Mouse (Mus musculus) lung, embryonic 15.5 days (tissue): Measurements from ENCODE around the gene Fitm2. TPM values are rescaled to one million over a fixed set of nuclear protein-coding genes. Genes with fewer than 3 reads are reported as not detected.
A peak's percentile ranks its signal among the peaks of the same experiment; 100 is the strongest.
"Not testable (repeated sequence)": the region's sequence is repeated elsewhere in the genome, so short reads cannot be mapped to it uniquely, and the experiment has no call there.

Experiments
- ATAC-seq: fragments of 200-750 bp; cut with Nextera tagmentation; 2 replicates; pipeline ENCODE4 v1.8.0; 2017; ENCODE audit warnings: moderate number of reproducible peaks, borderline replicate concordance; ENCODE audit not compliant: low FRiP score, low TSS enrichment; ENCODE audit errors: extremely low read depth
- H3K27ac ChIP-seq: fragments of 300-500 bp; sonication (generic); 2 replicates; pipeline ENCODE4 v1.5.1; 2015; ENCODE audit warnings: moderate library complexity, mild to moderate bottlenecking, inconsistent platforms
- H3K27me3 ChIP-seq: fragments of 300-500 bp; sonication (generic); 2 replicates; pipeline ENCODE4 v1.6.1; 2015; ENCODE audit warnings: inconsistent platforms
- H3K36me3 ChIP-seq: fragments of 300-500 bp; sonication (generic); 2 replicates; pipeline ENCODE4 v1.6.1; 2015; ENCODE audit warnings: inconsistent platforms
- H3K4me1 ChIP-seq: fragments of 300-500 bp; sonication (generic); 2 replicates; pipeline ENCODE4 v1.6.1; 2015; ENCODE audit warnings: inconsistent platforms
- H3K4me2 ChIP-seq: fragments of 300-500 bp; sonication (generic); 2 replicates; pipeline ENCODE4 v1.6.1; 2015; ENCODE audit warnings: inconsistent platforms, mild to moderate bottlenecking, moderate library complexity
- H3K4me3 ChIP-seq: fragments of 300-500 bp; sonication (generic); 2 replicates; pipeline ENCODE4 v1.5.1; 2015; ENCODE audit warnings: mild to moderate bottlenecking, inconsistent platforms
- H3K9ac ChIP-seq: fragments of 300-500 bp; sonication (generic); 2 replicates; pipeline ENCODE4 v1.6.1; 2015; ENCODE audit warnings: inconsistent platforms
- H3K9me3 ChIP-seq: fragments of 300-500 bp; sonication (generic); 2 replicates; pipeline ENCODE4 v1.6.1; 2016; ENCODE audit warnings: inconsistent platforms
- WGBS: fragments of 180-500 bp; shearing (Covaris S2); methylation state at CpG from one replicate; pipeline ENCODE4 v1.1.7; 2015; 5-methylcytosine and 5-hydroxymethylcytosine counted together
- polyA plus RNA-seq: library from polyadenylated mRNA; unstranded; fragments of >200 nt; fragmentation: Nextera tagmentation; extraction: Ambion mirVana; gene quantifications from 2 replicates; pipeline ENCODE4 v1.2.1, GENCODE M21; 2015

Gene Fitm2
- polyA plus RNA-seq, 1 experiment from 2014 or later, result 10.1 TPM

- Histone ChIP-seq H3K4me1 (no peaks in the 10 kb centered on the region), H3K9ac (no peak overlapping the region), H3K36me3 (no peaks in the 10 kb centered on the region; the same call in 1 of the 2 replicates), H3K27me3 (peaks cover 6% of the 10 kb centered on the region; the same call in 1 of the 2 replicates), H3K4me3 (no peak overlapping the region), H3K27ac (no peak overlapping the region), H3K9me3 (no peaks in the 10 kb centered on the region), H3K4me2 (no peak overlapping the region)
- 70% methylated on average over 11 of the region's 11 CpGs for WGBS
- no peak for ATAC-seq
Observed at GRCm38 (mm10) chr2:163462801-163463200, 9.6 kb downstream of the Fitm2 start.

- Histone ChIP-seq H3K4me2 (no peak overlapping the region), H3K4me3 (no peak overlapping the region), H3K27me3 (peaks cover 6% of the 10 kb centered on the region; the same call in 1 of the 2 replicates), H3K4me1 (no peaks in the 10 kb centered on the region), H3K9ac (no peak overlapping the region), H3K36me3 (no peaks in the 10 kb centered on the region), H3K27ac (no peak overlapping the region), H3K9me3 (no peaks in the 10 kb centered on the region)
- ATAC-seq, result no peak
- 78% methylated on average over 5 of the region's 5 CpGs for WGBS
Observed at GRCm38 (mm10) chr2:163462386-163462785, 10.0 kb downstream of the Fitm2 start.

- H3K9me3 ChIP-seq, H3K27me3 ChIP-seq, H3K9ac ChIP-seq, H3K4me2 ChIP-seq, H3K4me1 ChIP-seq, H3K4me3 ChIP-seq, ATAC-seq, H3K36me3 ChIP-seq, H3K27ac ChIP-seq: not testable (repeated sequence)
- WGBS, result 94% methylated on average over 9 of the region's 9 CpGs
Observed at GRCm38 (mm10) chr2:163461307-163461706, 11.1 kb downstream of the Fitm2 start.

- no peak for ATAC-seq
Observed at GRCm38 (mm10) chr2:163460622-163461021, 11.8 kb downstream of the Fitm2 start.

GRCm38 (mm10) chr2:163459380-163459779, 13.0 kb downstream of the Fitm2 start:
- no peaks in the 10 kb centered on the region for H3K36me3 ChIP-seq
- no peak overlapping the region for H3K27ac ChIP-seq
- H3K4me3 ChIP-seq, result no peak overlapping the region
- H3K9me3 ChIP-seq, result no peaks in the 10 kb centered on the region
- H3K27me3 ChIP-seq, result peaks cover 6% of the 10 kb centered on the region; the same call in 1 of the 2 replicates
- no peak overlapping the region for H3K4me2 ChIP-seq
- no peaks in the 10 kb centered on the region for H3K4me1 ChIP-seq
- ATAC-seq, result no peak
- 40% methylated on average over 10 of the region's 10 CpGs for WGBS
- no peak overlapping the region for H3K9ac ChIP-seq

More at GRCm38 (mm10) chr2:163460622-163461021, 11.8 kb downstream of the Fitm2 start:
- Histone ChIP-seq H3K4me1 (no peaks in the 10 kb centered on the region), H3K4me2 (no peak overlapping the region), H3K9me3 (no peaks in the 10 kb centered on the region), H3K27me3 (peaks cover 6% of the 10 kb centered on the region; the same call in 1 of the 2 replicates), H3K27ac (no peak overlapping the region), H3K9ac (no peak overlapping the region), H3K4me3 (no peak overlapping the region), H3K36me3 (no peaks in the 10 kb centered on the region)
- 77% methylated on average over 8 of the region's 8 CpGs for WGBS

- Histone ChIP-seq H3K4me1 (no peaks in the 10 kb centered on the region), H3K27ac (no peak overlapping the region), H3K27me3 (peaks cover 6% of the 10 kb centered on the region; the same call in 1 of the 2 replicates), H3K36me3 (no peaks in the 10 kb centered on the region), H3K4me2 (no peak overlapping the region), H3K4me3 (no peak overlapping the region), H3K9ac (no peak overlapping the region), H3K9me3 (no peaks in the 10 kb centered on the region)
- ATAC-seq, result 0 out of 2 replicates have a peak, but pooled peaks have one; percentile 35
- WGBS, result 35% methylated on average over 27 of the region's 27 CpGs
Observed at GRCm38 (mm10) chr2:163458539-163459265, 13.7 kb downstream of the Fitm2 start.

GRCm38 (mm10) chr2:163453378-163453777, 19.1 kb downstream of the Fitm2 start:
- Histone ChIP-seq H3K4me3 (no peak overlapping the region), H3K4me2 (no peak overlapping the region), H3K36me3 (no peaks in the 10 kb centered on the region), H3K9ac (no peak overlapping the region), H3K27me3 (no peaks in the 10 kb centered on the region), H3K27ac (no peak overlapping the region), H3K4me1 (no peaks in the 10 kb centered on the region), H3K9me3 (no peaks in the 10 kb centered on the region)
- 81% methylated on average over 13 of the region's 13 CpGs for WGBS
- no peak for ATAC-seq

- ATAC-seq, result no peak
- no peaks in the 10 kb centered on the region for H3K4me1 ChIP-seq
- no peak overlapping the region for H3K9ac ChIP-seq
- H3K27ac ChIP-seq, result no peak overlapping the region
- 82% methylated on average over 6 of the region's 6 CpGs for WGBS
- no peak overlapping the region for H3K4me2 ChIP-seq
- H3K27me3 ChIP-seq, result no peaks in the 10 kb centered on the region
- no peak overlapping the region for H3K4me3 ChIP-seq
- H3K36me3 ChIP-seq, result no peaks in the 10 kb centered on the region
- H3K9me3 ChIP-seq, result no peaks in the 10 kb centered on the region
Observed at GRCm38 (mm10) chr2:163452738-163453137, 19.7 kb downstream of the Fitm2 start.

GRCm38 (mm10) chr2:163450668-163451295, 21.6 kb downstream of the Fitm2 start:
- no peaks in the 10 kb centered on the region for H3K4me1 ChIP-seq
- H3K9me3 ChIP-seq, result no peaks in the 10 kb centered on the region
- no peak overlapping the region for H3K9ac ChIP-seq
- no peaks in the 10 kb centered on the region for H3K36me3 ChIP-seq
- H3K4me2 ChIP-seq, result no peak overlapping the region
- no peaks in the 10 kb centered on the region for H3K27me3 ChIP-seq
- H3K4me3 ChIP-seq, result no peak overlapping the region
- ATAC-seq, result peak; percentile 32; the same call in 1 of the 2 replicates
- WGBS, result 48% methylated on average over 6 of the region's 6 CpGs
- no peak overlapping the region for H3K27ac ChIP-seq

GRCm38 (mm10) chr2:163449276-163449675, 23.2 kb downstream of the Fitm2 start:
- H3K9ac ChIP-seq, result no peak overlapping the region
- WGBS, result 58% methylated on average over 3 of the region's 3 CpGs
- no peak overlapping the region for H3K4me2 ChIP-seq
- no peak overlapping the region for H3K4me3 ChIP-seq
- no peaks in the 10 kb centered on the region for H3K36me3 ChIP-seq
- no peaks in the 10 kb centered on the region for H3K9me3 ChIP-seq
- no peak for ATAC-seq
- H3K27ac ChIP-seq, result no peak overlapping the region
- H3K4me1 ChIP-seq, result no peaks in the 10 kb centered on the region
- no peaks in the 10 kb centered on the region for H3K27me3 ChIP-seq

GRCm38 (mm10) chr2:163447375-163447774, 25.1 kb downstream of the Fitm2 start:
- Histone ChIP-seq H3K9me3 (no peaks in the 10 kb centered on the region), H3K36me3 (no peaks in the 10 kb centered on the region), H3K4me2 (no peak overlapping the region), H3K4me1 (no peaks in the 10 kb centered on the region), H3K4me3 (no peak overlapping the region), H3K27ac (no peak overlapping the region), H3K9ac (no peak overlapping the region), H3K27me3 (no peaks in the 10 kb centered on the region)
- 81% methylated on average over 12 of the region's 12 CpGs for WGBS
- no peak for ATAC-seq

GRCm38 (mm10) chr2:163444017-163444416, 28.4 kb downstream of the Fitm2 start:
- no peak overlapping the region for H3K4me3 ChIP-seq
- H3K9ac ChIP-seq, result no peak overlapping the region
- no peaks in the 10 kb centered on the region for H3K36me3 ChIP-seq
- H3K4me2 ChIP-seq, result no peak overlapping the region
- 48% methylated on average over 7 of the region's 7 CpGs for WGBS
- H3K27me3 ChIP-seq, result peaks cover 10% of the 10 kb centered on the region
- no peaks in the 10 kb centered on the region for H3K4me1 ChIP-seq
- no peak overlapping the region for H3K27ac ChIP-seq
- no peak for ATAC-seq
- no peaks in the 10 kb centered on the region for H3K9me3 ChIP-seq
